Mouse (Mus musculus) common myeloid progenitor, adult 5-6 weeks (primary cell): ENCODE data around the gene Lrrc4. TPM values are rescaled to one million over a fixed set of nuclear protein-coding genes. Genes with fewer than 3 reads are reported as not detected.

ENCODE experiments used
- ATAC-seq: replicated peaks from 2 replicates; pipeline ENCODE4 v1.8.0; 2016; ENCODE audit warnings: low read depth, mild to moderate bottlenecking, moderate TSS enrichment, inconsistent platforms; ENCODE audit not compliant: poor library complexity, severe bottlenecking
- total RNA-seq: library from RNA; stranded (forward); fragments of 200-1000, 187-1606 nt; gene quantifications from 2 replicates; pipeline ENCODE4 v1.2.3, GENCODE M21; 2017

Gene Lrrc4
- total RNA-seq, 1 experiment from 2014 or later, result 0.37 TPM

DNA sequence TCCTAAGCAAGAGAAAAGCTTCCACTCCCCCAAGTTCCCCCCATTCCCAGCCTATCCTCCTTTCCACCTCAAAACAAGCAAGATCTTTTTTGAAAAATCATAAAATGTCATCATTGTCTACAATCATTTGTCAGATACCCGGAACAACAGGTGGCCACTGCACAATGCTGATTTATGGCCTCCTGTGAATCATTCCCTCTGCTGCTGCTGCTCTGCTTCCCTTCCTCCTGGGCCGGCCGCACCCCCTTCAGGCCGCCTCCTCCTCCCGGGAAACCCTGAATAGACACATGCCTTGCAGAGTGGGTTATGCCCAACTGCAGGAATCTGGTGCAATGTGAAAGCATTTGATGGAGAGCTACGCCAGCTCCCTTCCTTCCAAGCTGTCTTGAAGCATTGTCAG is 3.0 kb downstream of the Lrrc4 start:
- ATAC-seq, result no peak

GRCm38 (mm10) chr6:28827565-28827964 is 4.0 kb downstream of the Lrrc4 start:
- ATAC-seq, result no peak

DNA sequence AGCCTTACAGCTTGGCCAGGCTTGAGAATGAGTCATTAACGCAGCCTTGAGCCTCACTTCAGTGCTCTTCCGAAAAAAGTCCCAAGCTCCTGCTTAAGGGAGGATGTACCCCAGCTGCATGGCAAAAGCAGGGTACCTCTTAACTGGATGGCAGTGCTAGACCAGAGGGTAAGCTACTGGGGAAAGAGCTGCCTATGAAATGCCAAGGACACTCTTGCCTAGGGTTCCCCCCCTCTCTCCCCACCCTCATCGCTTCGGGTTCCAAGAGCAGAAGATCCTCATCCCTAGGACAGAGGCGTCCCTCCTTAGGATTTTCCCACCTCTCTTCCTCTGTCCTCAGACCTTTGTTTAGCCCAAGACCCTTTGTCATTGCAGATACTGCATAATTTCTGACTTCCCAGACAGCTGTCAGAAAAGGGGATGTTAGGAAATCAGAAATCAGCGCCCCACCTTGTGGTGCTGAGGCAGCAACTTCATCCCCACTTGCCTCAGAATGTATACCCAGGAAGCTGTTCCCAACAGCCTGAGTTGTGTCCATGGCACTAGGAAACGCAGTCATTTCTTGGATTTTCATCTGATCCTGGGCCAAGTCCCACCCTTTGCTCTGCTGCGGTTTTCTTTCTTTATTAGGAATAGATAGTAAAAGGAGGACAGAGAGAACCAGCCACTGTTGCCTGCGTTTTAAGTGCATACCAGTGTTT is 4.7 kb downstream of the Lrrc4 start:
- no peak for ATAC-seq

DNA sequence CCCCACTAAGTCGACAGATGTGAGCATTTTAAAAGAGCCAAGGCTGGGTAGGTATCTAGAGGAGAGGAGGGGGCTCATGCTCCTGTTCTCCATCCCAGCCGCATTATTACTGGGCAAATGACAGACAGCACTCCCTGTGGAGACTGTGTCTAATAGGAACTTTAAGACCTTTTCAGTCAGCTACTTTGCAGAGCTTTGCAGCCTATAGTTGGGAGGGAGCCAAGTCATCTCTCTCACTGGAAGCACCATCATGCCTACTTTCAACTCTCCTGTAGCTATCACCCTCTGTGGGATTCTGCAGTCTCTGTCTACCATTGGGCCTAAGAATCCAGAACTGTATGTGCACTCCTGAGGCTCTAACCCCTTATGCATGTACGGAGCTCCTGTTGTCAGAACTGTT is 5.7 kb downstream of the Lrrc4 start:
- ATAC-seq, result no peak

DNA sequence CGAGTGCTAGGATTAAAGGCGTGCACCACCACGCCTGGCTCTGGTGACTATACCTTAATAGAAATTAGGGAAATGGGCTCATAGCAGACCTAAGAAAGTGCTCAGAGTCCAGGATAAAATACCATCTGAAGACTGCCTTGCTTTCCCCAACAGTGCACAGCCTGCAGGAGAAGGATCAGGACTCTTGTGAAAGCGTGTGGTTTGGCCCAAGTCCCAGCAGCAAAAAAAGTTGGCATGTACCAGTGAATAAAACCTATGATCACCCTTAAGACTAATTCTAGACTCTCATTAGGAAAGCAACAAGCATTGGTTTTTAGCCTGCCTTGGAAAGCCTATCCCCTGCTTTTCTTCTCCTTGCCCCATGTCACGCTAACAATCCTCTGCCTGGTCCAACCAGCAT is 7.7 kb downstream of the Lrrc4 start:
- peak; percentile 64 for ATAC-seq

DNA sequence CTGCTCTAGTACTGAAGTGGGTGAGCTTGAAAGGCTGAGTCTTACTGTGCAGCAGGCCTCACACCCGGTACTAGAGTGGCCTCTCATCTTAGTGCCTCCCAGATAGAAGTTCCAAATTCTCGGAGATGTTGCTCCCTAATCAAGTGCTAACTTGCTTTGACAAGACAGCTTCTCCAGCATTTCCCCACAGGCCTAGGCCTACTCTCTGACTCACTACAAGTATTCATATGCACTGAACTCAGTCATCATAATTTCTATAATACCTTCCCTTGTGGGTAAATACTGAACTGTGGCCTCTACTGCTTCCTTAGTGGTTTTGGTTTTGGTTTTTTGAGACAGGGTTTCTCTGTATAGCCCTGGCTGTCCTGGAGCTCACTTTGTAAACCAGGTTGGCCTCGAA is 8.2 kb downstream of the Lrrc4 start:
- 0 out of 2 replicates have a peak, but pooled peaks have one; percentile 30 for ATAC-seq

DNA sequence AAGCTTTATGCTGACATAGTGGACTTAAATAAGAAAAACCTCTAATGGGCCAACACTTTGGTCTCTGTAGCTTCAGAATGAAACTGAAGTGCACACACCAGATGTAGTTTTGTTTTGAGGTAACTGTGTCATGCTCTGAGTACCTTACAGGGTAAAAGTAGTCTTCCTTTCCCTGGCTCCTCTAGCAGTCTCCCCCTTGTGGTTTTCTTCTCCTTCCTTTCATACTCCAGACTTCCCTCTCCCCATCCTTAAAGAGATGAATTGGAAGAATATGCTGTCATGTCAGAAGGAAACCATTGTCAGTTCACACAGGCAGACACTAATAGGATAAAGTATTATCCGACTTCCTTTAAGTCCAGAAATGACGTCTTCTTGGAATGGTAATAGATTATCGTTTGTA is 9.3 kb downstream of the Lrrc4 start:
- no peak for ATAC-seq

DNA sequence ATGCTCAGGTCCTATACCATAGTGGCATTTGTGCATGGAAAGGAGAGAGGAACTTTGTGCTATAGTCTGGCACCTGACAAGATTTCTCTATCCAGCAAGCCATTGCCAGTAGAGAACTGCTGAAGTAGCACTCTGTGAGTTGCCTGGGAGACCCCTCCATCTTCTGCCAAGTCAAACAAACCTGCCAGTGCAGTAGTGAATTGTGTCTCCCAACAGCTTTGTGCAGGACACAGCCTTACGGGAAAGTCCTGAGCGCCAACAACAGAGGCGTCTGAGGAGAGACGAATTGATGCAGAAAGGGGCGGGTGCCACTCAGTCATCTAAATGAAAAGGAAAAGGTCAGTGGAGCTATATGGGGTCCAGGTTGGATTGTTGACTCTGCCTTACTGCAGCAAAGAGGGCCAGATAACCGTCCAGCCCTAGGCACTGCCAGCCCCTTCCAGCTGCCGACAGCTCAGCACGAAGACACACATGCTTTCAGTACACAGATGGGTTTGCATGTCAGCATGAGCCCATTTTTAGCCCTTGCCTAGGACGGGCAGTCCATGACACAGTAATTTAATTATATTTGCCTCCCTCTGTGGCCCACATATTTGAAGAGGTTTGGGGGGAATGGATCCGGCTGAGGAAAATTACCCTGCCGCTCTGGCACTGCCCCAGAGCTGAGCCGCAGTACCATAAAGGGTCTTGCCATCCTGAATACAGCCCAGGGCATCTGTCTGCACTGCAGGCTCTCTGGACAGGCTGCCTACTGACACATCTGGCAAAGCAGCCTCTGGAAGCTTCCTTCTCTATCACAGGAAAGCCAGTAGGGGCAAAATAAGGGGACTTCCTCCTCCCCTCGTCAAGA is 11.8 kb downstream of the Lrrc4 start:
- 0 out of 2 replicates have a peak, but pooled peaks have one; percentile 31 for ATAC-seq

DNA sequence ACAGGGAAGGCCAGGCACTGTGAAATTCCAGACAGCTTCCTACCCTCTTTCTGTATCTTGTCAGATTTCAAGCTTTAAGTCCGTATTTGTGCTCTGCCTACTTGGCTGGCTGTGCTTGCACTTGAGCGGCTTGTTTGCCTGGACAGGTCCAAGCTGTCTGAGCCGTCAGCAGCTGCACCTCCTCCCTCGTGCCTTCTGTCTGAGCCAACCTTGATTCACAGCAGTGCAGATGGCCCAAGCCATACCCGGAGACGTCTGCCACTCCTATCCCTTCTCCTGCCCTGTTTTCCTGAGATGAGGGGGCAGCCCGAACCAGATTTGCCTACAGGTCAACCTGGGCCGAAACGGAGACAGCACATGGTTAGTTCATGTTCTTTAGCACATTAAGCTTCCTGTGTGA is 14.5 kb downstream of the Lrrc4 start:
- no peak for ATAC-seq

DNA sequence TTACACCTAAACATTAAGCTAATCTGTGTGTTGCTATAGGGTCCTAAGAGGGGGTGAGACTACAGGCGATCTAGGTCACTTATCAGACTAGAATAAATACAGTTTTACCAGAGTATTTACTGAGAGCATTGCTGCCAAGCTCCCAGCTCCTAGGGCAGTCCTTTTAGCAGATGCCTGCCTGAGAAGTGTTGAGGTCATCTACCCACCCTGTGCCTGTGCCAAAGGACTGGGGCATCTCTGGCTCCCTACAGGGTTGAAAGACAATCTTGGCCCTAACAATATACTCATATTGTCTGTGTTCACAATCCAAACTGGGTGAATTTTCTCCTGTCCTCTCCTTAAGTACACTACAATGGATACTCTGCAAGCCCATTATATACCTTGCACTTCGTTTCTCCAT is 16.7 kb downstream of the Lrrc4 start:
- ATAC-seq, result no peak

DNA sequence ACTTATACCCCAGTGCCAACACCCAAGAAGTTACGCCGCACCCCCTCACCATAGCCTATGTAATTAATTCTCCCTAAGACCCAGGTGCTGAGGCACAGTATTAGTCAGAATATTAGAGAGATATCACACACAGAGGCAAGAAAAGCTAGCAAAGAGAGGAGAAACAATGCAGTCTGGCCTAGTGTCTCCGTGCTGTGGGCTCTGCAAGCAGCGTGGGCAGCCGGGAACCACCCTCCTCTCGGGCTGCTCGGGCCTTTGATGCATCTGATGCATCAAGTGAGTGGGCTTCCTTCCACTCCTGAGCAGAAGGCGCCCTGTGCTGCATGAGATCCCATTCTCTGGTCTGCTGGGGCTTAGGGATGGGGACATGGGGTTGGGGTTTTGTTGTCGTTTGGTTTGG is 18.5 kb downstream of the Lrrc4 start:
- 0 out of 2 replicates have a peak, but pooled peaks have one; percentile 15 for ATAC-seq

GRCm38 (mm10) chr6:28804751-28805150 is 26.8 kb downstream of the Lrrc4 start:
- ATAC-seq, result no peak

DNA sequence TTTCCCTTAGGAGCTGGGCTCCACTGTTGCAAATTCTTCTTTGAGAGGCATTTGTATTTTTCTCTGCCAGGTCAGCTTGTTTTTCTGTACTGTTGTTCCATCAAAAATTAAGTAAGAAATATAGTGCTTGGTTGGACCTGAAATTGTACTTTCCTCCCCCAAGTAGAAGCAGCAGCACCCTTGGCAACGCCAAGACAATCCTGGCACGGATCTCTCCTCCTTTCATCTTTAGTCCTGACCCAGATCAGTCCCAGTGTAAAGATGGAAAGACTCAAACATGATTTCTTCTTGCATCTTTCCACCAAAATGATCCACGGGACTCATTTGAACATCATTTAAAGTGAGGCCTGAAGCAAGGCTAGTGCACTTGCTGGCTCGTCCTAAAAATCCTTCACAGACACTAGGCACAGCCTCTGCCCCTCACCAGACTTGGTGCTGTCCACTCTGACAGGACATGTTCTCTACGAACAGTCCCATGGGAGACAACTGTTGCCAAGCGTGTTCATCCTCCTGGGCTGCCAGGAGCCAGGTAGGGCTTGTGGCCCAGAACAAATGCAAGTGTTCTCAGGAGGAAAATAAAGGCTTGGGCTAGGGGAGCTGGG is 27.8 kb downstream of the Lrrc4 start:
- ATAC-seq, result no peak

DNA sequence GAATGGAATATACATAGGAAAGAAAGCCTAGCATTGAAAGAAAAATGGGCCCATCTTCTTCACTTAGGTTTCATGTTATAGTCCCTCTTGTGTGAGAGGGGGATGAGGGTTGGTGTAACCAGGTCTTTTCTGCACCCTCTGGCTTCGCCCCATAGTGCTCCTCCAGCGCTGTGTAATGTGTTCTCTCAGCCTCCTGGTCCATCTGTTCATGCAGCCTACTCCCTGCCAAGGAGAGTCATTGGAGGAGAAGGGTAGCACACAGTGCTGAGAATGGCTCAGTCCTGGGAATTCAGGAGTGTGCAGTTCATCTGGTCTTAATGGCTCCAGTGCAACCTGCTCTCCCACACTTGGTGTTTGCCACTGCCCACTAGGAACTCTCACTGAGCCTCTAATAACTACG is 30.6 kb downstream of the Lrrc4 start:
- ATAC-seq, result no peak

DNA sequence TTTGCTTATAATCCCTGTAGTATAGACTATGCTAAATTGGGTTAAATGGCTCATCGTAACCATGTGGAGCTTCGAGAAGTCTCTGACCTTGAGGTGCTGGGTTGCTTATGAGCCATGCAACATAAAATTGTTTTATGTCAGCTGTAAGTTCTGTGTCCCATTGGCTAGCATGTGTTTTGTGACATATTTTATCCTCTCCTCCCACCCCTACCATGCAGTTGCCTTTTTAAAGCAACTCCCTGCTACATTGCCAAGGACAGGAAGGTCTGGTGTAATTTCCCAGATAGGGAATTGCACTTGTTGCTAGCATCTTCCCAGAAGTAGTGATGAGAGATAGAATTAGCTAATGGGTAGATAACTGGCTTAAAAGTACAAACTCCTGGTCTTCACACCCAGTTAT is 31.7 kb downstream of the Lrrc4 start:
- no peak for ATAC-seq

DNA sequence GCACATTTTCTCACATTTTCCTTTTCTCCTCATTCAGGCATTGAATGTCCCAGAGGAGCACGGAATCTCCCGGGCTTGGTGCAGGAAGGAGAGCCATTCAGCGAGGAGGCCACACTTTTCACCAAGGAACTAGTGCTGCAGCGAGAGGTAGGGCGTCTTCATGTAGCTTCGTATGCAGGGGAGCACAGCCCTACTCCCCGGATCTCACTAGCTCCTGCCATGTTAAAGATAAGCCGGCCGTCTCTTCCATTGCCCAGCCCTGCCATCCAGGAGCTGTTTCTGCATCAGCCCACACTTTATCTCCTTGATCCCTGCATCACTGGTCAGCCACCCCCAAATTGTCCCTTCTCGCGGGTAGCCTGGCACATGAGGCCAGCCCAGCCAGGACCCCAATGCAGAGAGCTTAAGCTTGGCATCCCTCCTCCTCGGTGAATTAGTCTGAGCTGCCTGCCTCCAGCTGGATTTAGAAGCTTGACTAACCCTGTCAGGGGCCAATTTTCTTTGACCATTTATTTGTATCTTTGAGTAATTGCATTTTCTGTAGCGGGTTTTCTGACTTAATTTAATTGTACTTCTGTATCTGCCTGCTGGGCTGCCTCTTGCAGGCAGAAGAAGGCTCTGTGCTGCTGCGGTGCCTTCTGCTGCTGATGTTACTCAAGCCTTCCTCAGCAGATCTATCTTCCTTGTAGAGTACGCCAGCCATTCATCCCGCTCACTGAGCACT is 35.6 kb downstream of the Lrrc4 start:
- ATAC-seq, result no peak

GRCm38 (mm10) chr6:28795380-28795779 is 36.2 kb downstream of the Lrrc4 start:
- no peak for ATAC-seq

- ATAC-seq, result peak; percentile 36; the same call in 1 of the 2 replicates
Measured at GRCm38 (mm10) chr6:28791809-28792208, 39.7 kb downstream of the Lrrc4 start.

- 0 out of 2 replicates have a peak, but pooled peaks have one; percentile 17 for ATAC-seq
Measured at GRCm38 (mm10) chr6:28791183-28791582, 40.4 kb downstream of the Lrrc4 start.

- no peak for ATAC-seq
Measured at GRCm38 (mm10) chr6:28789685-28790084, 41.9 kb downstream of the Lrrc4 start.
